Mouse (Mus musculus): Measurements from ENCODE around the gene Wnt2.

Wnt2 gene

GRCm38 (mm10) chr6:17978881-17979280 lies 51.5 kb downstream of the Wnt2 start:
- in situ Hi-C loops (cut with MboI, MseI), result no loop called here

- in situ Hi-C loops (cut with MboI, MseI), result no loop called here
Measured at GRCm38 (mm10) chr6:17978324-17978723, 52.1 kb downstream of the Wnt2 start.

- in situ Hi-C loops (cut with MboI, MseI), result no loop called here
Measured at GRCm38 (mm10) chr6:17977165-17977564, 53.2 kb downstream of the Wnt2 start.

GRCm38 (mm10) chr6:17974416-17974815 lies 56.0 kb downstream of the Wnt2 start:
- in situ Hi-C loops (cut with MboI, MseI), result no loop called here

GRCm38 (mm10) chr6:17971393-17971792 lies 59.0 kb downstream of the Wnt2 start:
- in situ Hi-C loops (cut with MboI, MseI), result no loop called here

GRCm38 (mm10) chr6:17969815-17970214 lies 60.6 kb downstream of the Wnt2 start:
- in situ Hi-C loops (cut with MboI, MseI), result no loop called here

- in situ Hi-C loops (cut with MboI, MseI), result no loop called here
Measured at GRCm38 (mm10) chr6:17968467-17969144, 61.8 kb downstream of the Wnt2 start.

- in situ Hi-C loops (cut with MboI, MseI), result no loop called here
Measured at GRCm38 (mm10) chr6:17963455-17963854, 66.9 kb downstream of the Wnt2 start.

- in situ Hi-C loops (cut with MboI, MseI), result no loop called here
Measured at GRCm38 (mm10) chr6:17951779-17952178, 78.6 kb downstream of the Wnt2 start.

- in situ Hi-C loops (cut with MboI, MseI), result no loop called here
Measured at GRCm38 (mm10) chr6:17949103-17949502, 81.3 kb downstream of the Wnt2 start.

GRCm38 (mm10) chr6:17947130-17947831 lies 83.1 kb downstream of the Wnt2 start:
- in situ Hi-C loops (cut with MboI, MseI), result no loop called here

GRCm38 (mm10) chr6:17946456-17946855 lies 83.9 kb downstream of the Wnt2 start:
- in situ Hi-C loops (cut with MboI, MseI), result no loop called here

- in situ Hi-C loops (cut with MboI, MseI), result no loop called here
Measured at GRCm38 (mm10) chr6:17943877-17944617, 86.3 kb downstream of the Wnt2 start.

- in situ Hi-C loops (cut with MboI, MseI), result no loop called here
Measured at GRCm38 (mm10) chr6:17942344-17942743, 88.0 kb downstream of the Wnt2 start.

GRCm38 (mm10) chr6:17941916-17942315 lies 88.5 kb downstream of the Wnt2 start:
- in situ Hi-C loops (cut with MboI, MseI), result no loop called here
